Mouse (Mus musculus) layer of hippocampus, adult 9-10 months (tissue): ENCODE results near the gene Upp2.

Source experiments
- DNase-seq: peaks from one replicate; pipeline ENCODE4 v3.0.0; 2022; ENCODE audit warnings: low spot score

Upp2 gene

DNA sequence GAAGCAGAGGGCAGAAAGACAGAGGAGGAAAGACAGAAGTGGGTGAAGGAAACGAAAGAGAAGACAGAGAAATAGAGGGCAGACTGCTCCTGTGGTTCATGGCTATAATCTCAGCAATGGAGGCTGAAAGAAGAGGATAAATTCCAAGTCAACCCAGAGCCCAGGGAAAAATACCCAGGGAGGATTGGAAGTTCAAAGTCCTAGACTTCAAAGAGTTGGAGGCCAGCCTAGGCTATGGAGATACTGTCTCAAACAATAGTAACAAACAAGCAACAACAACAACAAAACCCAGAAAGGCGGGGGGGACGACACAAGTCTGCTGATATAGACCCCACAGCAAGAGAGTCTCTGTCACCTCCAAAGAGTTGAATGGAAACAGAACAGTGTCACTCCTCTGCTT is 14.8 kb upstream of the Upp2 start:
- no peak for DNase-seq

DNA sequence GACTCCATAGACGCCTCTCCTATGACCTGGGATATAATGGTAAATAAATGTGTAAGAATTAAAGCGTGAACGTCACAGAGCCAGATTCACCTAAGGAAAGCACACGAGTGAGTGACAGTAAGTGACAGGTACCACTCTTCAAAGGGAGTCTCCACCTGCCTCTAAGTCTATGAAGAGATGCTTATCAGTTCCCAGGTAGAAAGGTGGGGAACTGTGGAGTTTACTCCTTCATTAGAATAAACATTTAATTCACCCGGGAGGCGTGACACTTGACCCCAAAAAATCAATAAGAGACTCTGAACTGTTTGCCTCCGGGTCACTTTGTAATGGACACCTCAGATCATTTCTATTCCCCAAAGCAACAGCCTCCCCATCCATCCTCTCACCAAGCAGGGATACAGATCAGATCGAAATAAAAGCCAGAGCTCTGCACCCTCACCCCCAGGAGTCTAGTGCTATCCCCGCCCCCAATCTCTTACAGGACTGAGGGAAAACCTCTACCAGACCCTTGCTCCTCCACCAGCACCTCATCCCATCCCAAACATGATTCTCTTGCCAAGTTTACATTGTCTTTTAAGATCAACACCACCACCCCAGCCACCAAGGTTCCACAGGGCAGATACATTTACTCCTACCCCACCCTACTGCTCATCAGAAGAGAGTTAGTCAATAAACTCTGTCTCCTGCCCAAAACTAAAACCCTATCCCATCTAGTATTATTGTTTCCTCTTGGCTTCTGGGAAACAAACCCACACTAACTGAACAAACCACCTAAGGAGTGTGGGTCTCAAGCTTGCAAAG is 9.9 kb upstream of the Upp2 start:
- DNase-seq, result no peak

DNA sequence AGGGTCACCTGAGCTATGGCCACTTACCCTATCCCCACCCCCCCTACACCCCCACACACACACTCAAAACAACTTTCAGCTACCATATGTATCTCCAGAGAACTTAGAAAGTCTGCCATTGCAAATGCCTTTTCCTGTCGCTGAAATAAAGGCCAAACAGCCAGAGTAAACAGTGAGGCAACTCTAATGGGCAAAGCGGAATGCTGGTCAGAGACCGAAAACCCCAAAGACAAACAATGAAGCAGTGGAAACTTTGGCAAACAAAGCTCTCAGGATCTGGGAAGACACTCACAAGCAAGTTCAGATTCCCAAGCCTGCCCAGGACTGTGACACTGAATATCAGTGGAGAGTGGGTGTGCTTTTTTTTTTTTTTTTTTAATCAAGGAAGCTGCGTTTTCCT is 5.0 kb upstream of the Upp2 start:
- DNase-seq, result no peak

DNA sequence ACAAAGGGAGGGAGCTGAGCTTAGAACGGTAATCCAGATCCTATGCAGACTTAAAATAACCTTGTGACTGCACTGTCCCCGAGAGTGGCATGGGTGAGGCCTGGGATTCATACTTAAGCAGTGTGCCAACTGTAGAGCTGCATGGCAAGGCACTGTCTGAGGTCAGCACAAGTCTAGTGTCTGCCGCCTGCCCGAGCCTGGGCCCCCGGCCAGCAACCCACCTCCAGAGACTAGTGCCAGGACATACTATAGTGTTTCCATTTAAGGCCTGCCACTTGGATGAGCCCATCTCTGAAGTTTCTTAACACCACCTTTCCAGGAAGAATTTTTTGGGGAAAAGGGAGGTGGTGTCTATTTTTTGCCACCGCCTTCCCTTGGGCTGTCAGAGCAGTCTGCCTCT is 1.8 kb upstream of the Upp2 start:
- no peak for DNase-seq

DNA sequence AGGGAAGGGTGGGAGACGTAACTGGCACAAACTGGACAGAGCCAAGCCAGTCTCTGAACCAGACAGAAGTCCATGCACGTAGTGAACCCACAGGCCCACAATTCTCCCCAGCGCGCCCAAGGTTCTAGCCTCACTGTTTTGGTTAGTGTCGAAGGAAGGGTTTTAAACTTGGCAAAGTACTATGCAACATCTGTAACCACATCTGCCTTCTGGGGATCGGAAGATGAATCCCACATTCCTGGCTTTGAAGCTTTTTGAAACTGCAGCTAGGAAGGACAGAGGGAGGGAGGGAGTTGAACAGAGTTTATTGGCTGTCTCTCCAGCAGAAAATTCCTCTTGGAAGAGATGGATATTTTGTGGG is 1.1 kb upstream of the Upp2 start:
- no peak for DNase-seq

DNA sequence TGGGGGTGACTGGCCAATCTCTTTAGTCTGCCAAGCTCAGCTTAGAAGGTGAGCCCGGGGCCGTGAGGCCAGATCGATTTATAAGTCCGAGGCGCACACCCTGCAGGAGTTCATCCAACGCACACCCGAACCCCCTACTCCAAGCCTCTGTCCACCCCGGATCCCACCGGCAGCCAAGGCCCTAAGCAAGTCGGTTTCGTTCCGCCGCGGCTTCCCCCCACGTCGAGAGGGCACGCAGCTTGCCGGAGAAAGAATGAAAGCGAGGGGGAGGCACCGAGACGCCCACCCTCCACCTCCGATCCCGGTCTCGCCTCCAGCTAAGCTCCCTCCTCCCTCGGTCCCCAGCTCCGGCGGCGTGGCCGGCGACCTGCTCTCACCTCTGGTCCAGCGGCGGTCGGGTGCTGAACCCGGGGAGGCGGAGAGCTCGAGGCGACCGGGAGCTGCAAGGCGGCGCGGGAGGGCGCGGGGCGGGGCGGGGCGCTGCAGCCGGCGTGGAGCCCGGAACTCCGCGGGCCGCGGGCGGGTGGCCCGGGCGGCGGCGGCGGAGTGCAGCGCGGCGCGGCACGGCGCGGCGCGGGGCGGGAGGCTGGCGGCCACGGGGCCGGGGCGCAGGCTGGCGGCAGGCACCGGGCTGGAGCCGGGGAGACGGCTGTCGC is 560 bp upstream of the Upp2 start:
- DNase-seq, result no peak

DNA sequence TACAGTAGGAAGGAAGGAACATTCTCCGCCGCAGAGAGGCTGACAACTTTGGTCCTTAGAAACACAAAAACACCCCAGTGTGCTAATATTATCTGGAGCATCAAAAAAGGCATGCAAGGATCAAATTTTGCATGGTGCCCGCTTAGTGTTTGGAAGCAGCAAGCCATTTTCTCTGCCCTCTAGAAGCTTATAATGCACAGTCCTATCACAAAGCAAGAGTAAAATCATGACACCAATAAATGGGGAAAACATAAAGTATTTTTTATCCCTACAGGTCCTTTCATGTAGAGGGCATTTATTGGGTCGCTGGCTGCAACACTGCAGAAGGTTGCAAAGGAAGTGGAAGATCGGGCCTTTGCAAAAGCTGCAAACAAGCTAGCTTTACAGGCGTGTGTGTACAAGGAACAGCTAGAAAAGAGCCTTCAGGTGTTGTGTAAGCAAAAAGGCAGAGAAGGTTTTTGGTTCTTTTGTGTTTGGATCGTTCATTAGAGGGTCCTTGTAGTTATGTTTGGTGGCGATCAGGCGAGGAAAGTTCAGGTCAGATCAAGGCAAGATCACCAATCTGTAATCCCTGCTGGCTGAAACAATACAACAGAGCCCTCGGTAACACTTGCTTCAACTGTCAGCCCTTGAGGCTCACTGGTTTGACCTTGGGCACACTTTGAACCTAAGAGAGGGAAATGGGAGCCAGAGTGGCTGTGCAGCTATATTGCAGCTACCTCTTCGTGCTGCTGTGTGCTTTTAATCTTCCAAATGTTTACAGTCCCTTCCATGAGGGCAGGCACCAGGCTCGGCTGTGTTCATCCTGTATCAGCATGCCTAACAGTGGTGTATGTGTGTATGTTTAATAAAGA is 995 bp downstream of the Upp2 start:
- no peak for DNase-seq

DNA sequence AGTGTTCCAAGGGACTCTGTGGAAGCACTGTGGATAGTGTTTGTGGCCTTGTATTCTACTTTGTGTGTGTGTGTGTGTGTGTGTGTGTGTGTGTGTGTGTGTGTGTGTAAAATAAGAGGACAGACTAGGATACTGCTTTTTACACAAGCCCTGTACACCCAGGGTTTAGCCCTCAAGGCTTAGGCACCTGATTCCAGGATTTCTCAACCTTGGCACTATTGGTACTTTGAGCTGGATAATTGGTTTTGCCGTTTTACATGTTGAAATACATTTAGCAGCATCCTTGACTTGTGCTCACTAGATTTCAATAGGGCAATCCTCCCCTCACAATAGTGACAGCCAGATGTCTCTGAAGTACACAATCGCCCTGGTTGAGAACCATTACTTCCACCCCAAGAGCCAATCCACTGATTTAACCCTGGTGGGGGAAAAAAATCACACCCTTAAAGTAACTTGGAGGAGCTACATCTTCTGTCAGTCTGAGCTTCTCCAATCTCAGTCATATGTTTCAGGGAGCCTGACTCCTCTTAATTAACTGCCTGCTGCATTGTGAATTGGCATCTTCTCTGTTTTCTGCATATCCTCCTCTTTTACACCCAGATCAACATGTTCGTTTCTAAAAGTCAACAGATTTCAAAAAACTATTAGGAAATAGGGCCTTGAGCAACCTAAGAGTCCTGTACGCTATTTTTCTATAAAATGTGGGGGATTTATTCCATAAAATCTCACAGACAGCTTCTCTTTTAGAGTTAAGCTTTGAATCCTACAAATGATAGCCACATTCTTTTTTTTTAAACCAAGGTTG is 1.9 kb downstream of the Upp2 start:
- DNase-seq, result no peak

DNA sequence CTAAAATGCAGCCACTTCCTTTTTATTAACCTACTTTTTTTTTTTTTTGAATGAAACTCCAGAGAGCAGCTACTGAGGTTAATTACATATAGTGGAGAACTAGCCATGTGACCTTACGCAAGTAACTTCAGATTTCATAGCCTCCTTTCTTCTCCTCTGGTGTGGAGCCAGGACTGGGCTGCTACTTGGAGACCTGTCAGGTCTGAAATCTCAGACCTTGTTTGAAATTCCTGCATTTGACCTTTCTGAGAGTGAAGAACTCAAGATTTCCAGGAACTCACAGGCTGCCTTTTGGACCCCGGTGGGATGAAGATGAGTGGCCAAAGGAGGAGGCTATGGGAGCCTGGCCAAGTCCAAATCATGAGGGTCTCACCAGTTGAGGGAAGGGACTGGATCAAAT is 7.1 kb downstream of the Upp2 start:
- no peak for DNase-seq

DNA sequence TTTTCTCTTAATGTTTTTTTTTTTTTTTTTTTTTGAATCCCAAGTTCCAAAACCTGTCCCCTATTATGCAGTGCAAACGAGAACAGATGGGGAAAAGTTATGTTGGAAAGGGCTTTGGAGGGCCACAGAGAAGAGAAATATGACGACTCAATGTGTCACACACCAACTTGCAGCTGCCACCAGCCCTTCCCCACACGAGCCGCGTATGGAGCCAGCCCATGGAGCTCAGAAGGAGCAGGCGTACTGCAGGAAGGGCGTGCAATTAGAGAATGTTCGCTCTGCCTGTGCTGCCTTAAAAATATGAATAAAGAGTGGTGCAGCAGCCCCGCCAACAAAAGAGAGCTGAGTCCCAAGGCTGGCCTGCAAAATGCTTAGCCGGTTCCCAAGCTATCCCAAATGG is 19.2 kb downstream of the Upp2 start:
- DNase-seq, result no peak

DNA sequence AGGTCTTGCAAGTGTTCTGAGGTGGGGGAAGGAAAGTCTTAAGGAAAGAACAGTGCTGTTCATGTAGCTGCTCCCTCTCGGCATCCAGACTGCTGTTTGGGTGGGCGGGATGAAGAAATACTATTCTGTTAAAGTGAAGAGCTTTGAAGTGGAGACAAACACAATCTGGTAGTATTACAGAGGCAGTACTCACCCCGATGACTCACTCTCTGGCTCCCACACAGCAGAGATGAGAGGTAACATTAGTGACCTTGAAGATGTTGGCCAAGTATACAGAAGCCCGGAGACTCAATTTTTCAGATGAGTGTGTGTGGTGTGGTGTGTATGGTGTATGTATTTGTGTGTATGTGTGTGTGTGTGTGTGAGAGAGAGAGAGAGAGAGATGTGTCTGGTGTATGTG is 22.5 kb downstream of the Upp2 start:
- no peak for DNase-seq

DNA sequence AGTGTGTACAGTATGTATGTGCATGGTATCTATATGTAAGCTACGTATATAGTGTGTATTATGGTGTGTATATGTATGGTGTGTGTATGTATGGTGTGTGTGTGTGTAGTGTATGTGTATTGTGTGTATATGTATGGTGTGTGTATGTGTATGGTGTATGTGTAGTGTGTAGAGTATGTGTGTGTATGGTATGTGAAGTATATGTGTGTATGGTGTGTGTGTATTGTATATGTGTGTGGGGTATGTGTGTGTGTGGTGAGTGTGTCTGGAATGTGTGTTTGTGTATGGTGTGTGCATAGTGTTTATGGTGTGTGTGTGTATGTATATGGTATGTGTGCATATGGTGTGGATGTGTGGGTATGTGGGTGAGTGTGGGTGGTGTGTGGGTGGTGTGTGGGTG is 23.0 kb downstream of the Upp2 start:
- no peak for DNase-seq

DNA sequence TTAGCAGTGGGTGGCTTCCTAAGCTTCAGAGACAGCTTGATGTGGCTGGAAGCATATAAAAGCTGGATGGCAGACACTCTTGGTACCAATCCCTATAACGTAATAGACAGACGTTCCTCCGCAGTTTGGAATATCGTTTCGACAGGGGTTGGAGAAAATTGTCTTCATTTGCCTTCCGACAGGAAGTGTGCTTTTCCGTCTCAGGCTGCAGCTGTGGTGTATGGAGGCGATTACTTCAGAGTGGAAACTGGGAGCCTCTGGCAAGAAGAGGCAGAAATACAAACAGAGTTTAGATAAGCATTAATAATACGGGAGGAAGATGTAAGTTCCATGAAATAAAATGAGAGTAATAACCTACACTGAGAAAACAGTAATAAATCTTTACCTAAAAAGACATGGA is 28.3 kb downstream of the Upp2 start:
- DNase-seq, result no peak

DNA sequence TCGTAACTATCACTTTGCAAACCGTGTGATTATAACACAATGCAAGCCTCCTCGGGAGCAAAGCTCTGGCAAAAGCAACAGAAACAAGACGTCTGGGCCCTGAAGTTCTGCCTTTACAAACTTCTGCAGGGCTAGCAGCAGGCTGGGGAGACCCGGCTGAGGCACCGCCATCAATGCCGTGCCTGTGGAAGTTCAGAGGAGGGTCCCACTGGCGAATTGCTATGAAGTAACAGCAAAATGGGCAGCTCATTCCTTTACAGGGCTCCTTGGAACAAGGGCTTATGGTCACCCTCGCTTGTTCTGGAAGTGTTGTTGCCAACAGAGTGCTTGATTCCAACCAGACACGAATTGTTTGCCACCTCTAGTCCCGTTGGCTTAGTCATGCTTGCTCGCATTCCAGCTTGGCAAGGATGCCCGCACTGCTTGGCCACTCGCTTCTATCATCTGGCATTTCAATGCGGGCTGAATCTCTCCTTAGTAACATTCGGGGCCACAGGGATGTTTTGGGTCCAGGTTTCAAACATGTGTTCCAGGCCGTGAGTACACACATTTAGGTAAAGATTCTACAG is 29.8 kb downstream of the Upp2 start:
- no peak for DNase-seq

DNA sequence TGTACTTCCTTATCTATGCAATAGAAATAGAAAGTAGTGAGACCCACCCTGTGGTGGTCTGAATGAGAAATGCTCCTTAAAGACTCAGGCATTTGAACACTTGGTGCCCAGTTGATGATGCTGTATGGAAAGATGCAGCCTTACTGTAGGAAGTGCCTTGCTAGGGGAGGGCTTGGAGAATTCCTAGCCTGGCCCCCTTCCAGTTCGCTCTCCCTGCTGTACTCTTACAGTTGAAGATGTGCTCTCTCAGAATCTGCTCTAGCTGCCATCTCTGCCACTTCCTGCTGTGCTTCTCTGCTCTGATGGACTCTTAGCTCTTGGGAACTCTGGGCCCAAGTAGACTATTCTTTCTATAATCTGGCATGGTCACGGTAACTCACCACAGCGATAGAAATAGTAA is 30.5 kb downstream of the Upp2 start:
- DNase-seq, result no peak

DNA sequence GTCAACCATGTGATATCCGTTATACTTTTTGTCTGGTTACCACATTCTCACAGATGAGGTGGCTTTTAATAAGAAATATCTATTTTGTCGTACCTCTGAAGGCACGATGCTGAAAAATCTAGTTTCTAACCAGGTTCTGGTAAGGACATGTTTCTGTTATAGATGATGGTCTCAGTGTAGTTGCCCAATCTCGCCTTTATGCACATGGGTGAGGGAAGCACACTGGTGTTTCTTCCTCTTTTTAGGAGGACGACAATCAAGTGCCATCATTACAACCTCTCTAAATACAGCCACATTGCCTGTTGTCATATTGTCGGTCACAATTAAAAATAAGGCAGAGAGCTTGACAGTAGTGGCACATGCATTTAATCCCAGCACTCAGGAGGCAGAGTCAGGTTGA is 32.5 kb downstream of the Upp2 start:
- no peak for DNase-seq

DNA sequence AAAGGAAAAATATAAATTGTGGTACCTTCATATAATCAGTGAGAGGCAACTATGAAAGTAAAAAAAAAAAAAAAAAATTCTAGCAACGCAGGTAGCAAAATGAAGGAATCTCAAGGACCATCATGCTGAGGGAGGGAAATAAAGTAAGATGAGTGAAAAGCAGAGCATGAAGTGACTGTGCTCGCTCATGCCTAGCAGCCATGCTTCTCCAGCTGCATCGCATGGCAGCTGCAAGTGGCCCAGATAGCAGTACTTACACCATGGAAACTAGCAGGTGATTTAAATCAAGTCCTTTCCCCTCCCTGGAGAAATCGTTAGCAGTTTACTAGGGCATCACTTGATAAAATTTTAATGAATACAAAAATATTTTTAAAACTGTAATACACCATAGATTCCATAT is 34.3 kb downstream of the Upp2 start:
- no peak for DNase-seq

DNA sequence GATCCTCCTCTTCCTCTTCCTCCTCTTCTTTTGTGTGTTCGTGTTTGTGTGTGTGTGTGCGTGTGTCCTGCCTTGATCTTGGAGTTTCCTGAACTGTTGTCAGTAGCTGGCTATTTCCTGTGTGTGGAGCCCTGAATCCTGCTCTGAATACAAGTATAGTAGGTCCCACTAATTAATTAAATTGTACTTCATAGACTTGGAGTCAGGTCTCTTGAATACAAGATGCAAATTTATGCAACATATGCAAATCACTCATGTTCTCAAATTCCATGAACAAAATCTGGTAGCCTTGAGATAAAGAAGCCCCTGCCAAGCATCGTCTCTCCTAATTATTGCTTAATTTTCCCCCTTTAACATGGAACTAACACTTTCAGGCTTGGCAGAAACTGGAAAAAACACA is 36.3 kb downstream of the Upp2 start:
- no peak for DNase-seq

DNA sequence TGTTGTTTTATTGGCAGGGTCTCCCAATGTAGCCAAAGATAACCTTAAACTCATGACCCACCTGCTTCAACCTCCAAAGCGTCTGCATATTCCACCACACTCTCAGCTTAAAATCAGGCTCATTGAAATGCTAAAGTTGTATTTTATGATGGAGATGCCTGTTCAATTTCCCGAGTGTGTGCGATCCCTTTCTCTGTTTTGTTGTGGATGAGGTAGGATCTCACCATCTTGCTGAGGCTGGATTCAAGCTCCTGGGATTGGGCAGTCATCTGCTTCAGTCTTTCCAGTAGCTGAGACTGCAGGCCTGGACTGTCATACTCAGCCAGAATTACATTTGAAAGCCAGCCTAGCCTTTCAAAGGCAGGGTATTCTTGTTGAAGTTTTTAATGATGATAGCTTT is 37.7 kb downstream of the Upp2 start:
- DNase-seq, result no peak

DNA sequence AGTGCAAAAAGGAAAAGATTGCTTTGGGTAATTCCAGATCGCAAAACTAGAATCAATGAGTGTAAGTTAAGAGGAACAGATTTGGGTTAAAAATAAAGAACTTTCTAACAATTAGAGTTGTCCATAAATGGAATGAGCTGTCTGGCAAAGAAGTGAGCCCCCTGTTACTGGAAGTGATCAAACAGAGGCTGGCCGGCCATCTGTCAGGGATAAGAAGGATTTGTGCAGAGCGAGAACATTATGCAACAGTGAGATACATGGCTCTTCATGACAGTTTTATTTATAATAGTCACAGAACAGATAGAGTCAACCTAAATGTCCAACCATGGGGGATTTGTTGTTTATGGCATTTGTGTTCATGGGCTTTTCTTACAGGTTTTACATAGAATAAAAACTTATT is 46.6 kb downstream of the Upp2 start:
- peak; percentile 50 for DNase-seq

DNA sequence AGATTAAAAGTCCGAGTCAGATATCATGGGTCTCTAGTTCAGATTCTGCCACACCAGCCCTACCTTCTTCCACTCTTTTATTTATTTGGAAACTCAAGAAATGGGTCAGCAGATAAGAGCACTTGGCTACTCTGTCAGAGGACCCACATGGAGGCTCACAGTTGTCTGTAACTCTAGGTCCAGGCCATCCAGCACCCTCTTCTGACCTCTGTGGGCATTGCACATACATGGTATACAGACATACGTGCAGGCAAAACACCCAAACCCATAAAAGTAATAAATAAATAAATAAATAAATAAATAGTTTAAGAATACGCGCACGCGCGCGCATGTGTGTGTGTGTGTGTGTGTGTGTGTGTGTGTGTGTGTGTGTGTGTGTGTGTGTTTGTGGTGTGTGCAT is 47.8 kb downstream of the Upp2 start:
- DNase-seq, result no peak

DNA sequence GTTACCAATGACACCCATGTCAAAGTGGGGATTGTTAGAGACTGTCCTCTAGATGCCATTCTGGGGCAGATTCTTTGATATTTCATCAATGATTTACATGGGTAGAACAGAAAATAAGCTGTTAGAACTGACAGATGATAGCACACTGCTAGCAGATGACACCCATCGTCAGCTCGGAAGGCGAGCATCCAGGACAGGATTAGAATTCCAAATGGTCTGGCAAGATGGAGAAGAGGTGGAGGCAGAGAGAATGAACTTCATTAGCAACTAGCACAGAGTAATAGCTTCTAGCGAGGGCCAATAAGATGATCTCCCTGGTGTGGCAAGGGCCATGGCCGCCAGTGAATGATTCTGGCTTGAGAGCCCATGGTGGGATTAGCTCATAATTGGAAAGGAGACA is 48.7 kb downstream of the Upp2 start:
- DNase-seq, result peak; percentile 63
